Mouse (Mus musculus) ES-E14 (cell line): ENCODE measurements around the gene Efl1. TPM values are rescaled to one million over a fixed set of nuclear protein-coding genes. Genes with fewer than 3 reads are reported as not detected.
A peak's percentile ranks its signal among the peaks of the same experiment; 100 is the strongest.

Source experiments
- DNase-seq: peaks from one replicate; pipeline ENCODE4 v3.0.0-alpha.2; 2013; ENCODE audit warnings: low read depth, low spot score
- H3K27ac ChIP-seq: 2 replicates; pipeline ENCODE4 v1.5.1; 2012; ENCODE audit warnings: low read depth, mild to moderate bottlenecking, low read length, moderate library complexity, mixed read lengths; ENCODE audit not compliant: poor library complexity, insufficient read depth, severe bottlenecking
- H3K36me3 ChIP-seq: 2 replicates; pipeline ENCODE4 v1.6.1; 2012; ENCODE audit warnings: mild to moderate bottlenecking, low read length, moderate library complexity, mixed read lengths; ENCODE audit not compliant: control insufficient read depth, poor library complexity, insufficient read depth, severe bottlenecking
- H3K4me1 ChIP-seq, 2 experiments: fragments of 150-350 bp in 1 of 2; sonication (generic) in 1 of 2; 2 replicates each; pipeline ENCODE4 v1.6.1; 2012; ENCODE audit warnings: low read length in 2 of 2, mild to moderate bottlenecking in 1 of 2, mixed read lengths in 1 of 2; ENCODE audit not compliant: control insufficient read depth in 2 of 2, insufficient read depth in 2 of 2, poor library complexity in 1 of 2
- H3K4me3 ChIP-seq, 2 experiments: fragments of 150-350 bp in 1 of 2; sonication (generic) in 1 of 2; 2 replicates each; pipeline ENCODE4 v1.5.1; 2012; ENCODE audit warnings: low read length in 2 of 2, low read depth in 1 of 2, mild to moderate bottlenecking in 1 of 2, mixed read lengths in 1 of 2; ENCODE audit not compliant: insufficient read depth in 1 of 2, poor library complexity in 1 of 2, severe bottlenecking in 1 of 2
- H3K9ac ChIP-seq: 2 replicates; pipeline ENCODE4 v1.6.1; 2012; ENCODE audit warnings: low read depth, mild to moderate bottlenecking, low read length, mixed read lengths; ENCODE audit not compliant: poor library complexity, insufficient read depth, severe bottlenecking
- H3K9me3 ChIP-seq: fragments of 150-350 bp; sonication (generic); 2 replicates; pipeline ENCODE4 v1.6.1; 2012; ENCODE audit warnings: low read depth, mild to moderate bottlenecking, low read length; ENCODE audit not compliant: control insufficient read depth, insufficient read depth
- CHD2 ChIP-seq: IDR thresholded peaks from 2 replicates; pipeline ENCODE4 v1.6.1; 2014; ENCODE audit warnings: mild to moderate bottlenecking, low read depth, low read length, inconsistent platforms
- HCFC1 ChIP-seq: IDR thresholded peaks from 2 replicates; pipeline ENCODE4 v1.6.1; 2012; ENCODE audit warnings: low read length, inconsistent platforms, borderline replicate concordance; ENCODE audit not compliant: insufficient read depth
- MAFK ChIP-seq: IDR thresholded peaks from 2 replicates; pipeline ENCODE4 v1.6.1; 2014; ENCODE audit warnings: mild to moderate bottlenecking, low read depth, low read length, inconsistent platforms; ENCODE audit not compliant: insufficient read depth
- ZC3H11A ChIP-seq: IDR thresholded peaks from 2 replicates; pipeline ENCODE4 v1.6.1; 2012; ENCODE audit warnings: low read depth, mild to moderate bottlenecking, inconsistent platforms, low read length, borderline replicate concordance
- ZNF384 ChIP-seq: IDR thresholded peaks from 2 replicates; pipeline ENCODE4 v1.6.1; 2012; ENCODE audit warnings: low read depth, low read length, inconsistent platforms
- in situ Hi-C, 2 experiments: fragments of 600-800 bp; cut with MboI; formaldehyde crosslinking; loops; one replicate each; pipeline ENCODE4 v1.15.1; 2025; ENCODE audit warnings: low sequenced_read_pairs in 2 of 2, inconsistent platforms in 1 of 2; ENCODE audit not compliant: unreplicated experiment in 2 of 2
- total RNA-seq: library from RNA; depleted of rRNA; stranded (reverse); fragments of 300-350 nt; gene quantifications from 2 replicates; pipeline ENCODE4 v1.2.3, GENCODE M21; 2012

Efl1 gene
- total RNA-seq, 1 experiment: 17.0 TPM

GRCm38 (mm10) chr7:82811140-82811851 lies 162.9 kb downstream of the Efl1 start:
- peak overlapping the region in 1 of 2 experiments; percentile 26; a peak in 1 of 4 replicates for H3K4me3 ChIP-seq
- H3K9me3 ChIP-seq: no peaks in the 10 kb centered on the region
- peaks cover 13 to 36% of the 10 kb centered on the region in 2 experiments for H3K4me1 ChIP-seq
- H3K9ac ChIP-seq: no peak overlapping the region
- no peak overlapping the region for H3K27ac ChIP-seq
- in situ Hi-C loops: no loop called here
- DNase-seq: no peak
- H3K36me3 ChIP-seq: no peaks in the 10 kb centered on the region
- TF ChIP-seq ZNF384 (no peak), ZC3H11A (no peak), HCFC1 (no peak)

GRCm38 (mm10) chr7:82812186-82813155 lies 164.1 kb downstream of the Efl1 start:
- Histone ChIP-seq H3K9ac (no peak overlapping the region), H3K4me1 (peaks cover 13 to 37% of the 10 kb centered on the region in 2 experiments), H3K9me3 (no peaks in the 10 kb centered on the region), H3K4me3 (peak overlapping the region in 1 of 2 experiments; percentile 3; a peak in 1 of 4 replicates), H3K27ac (no peak overlapping the region), H3K36me3 (no peaks in the 10 kb centered on the region)
- DNase-seq: no peak
- no peak for TF ChIP-seq HCFC1
- TF ChIP-seq ZNF384: no peak
- no peak for TF ChIP-seq MAFK
- TF ChIP-seq ZC3H11A: no peak
- no peak for TF ChIP-seq CHD2
- in situ Hi-C loops: no loop called here

GRCm38 (mm10) chr7:82819541-82819940 lies 171.1 kb downstream of the Efl1 start:
- TF ChIP-seq ZC3H11A (no peak), HCFC1 (no peak)
- in situ Hi-C loops: no loop called here
- Histone ChIP-seq H3K4me3 (no peak overlapping the region), H3K9ac (no peak overlapping the region), H3K27ac (no peak overlapping the region), H3K36me3 (no peaks in the 10 kb centered on the region), H3K4me1 (peaks cover 4 to 10% of the 10 kb centered on the region in 2 experiments; a peak in 1 of 4 replicates), H3K9me3 (no peaks in the 10 kb centered on the region)
- DNase-seq: no peak

- H3K4me1 ChIP-seq: peaks cover 2 to 10% of the 10 kb centered on the region in 2 experiments; a peak in 1 of 4 replicates
- no peak overlapping the region for H3K9ac ChIP-seq
- H3K27ac ChIP-seq: no peak overlapping the region
- H3K9me3 ChIP-seq: no peaks in the 10 kb centered on the region
- H3K36me3 ChIP-seq: no peaks in the 10 kb centered on the region
- H3K4me3 ChIP-seq: no peak overlapping the region
- no peak for DNase-seq
- TF ChIP-seq CHD2: no peak
- no peak for TF ChIP-seq HCFC1
- no peak for TF ChIP-seq ZNF384
- no peak for TF ChIP-seq ZC3H11A
- no peak for TF ChIP-seq MAFK
- in situ Hi-C loops: no loop called here
These were observed 172.2 kb downstream of the Efl1 start for GRCm38 (mm10) chr7:82820661-82821060.
